Mouse (Mus musculus) embryo, embryonic 10.5 days (tissue): ENCODE results near the gene Agbl1.
"Not testable (repeated sequence)": the region's sequence is repeated elsewhere in the genome, so short reads cannot be mapped to it uniquely, and the experiment has no call there.

Experiments used
- DNase-seq: peaks from one replicate; pipeline ENCODE4 v3.0.0-alpha.2; 2015; ENCODE audit warnings: low spot score

Gene Agbl1

GRCm38 (mm10) chr7:76229311-76229937 is at the start of gene Agbl1:
Agbl1 (plus strand) TSS chr7:76229887.
- DNase-seq, result no peak

GRCm38 (mm10) chr7:76185005-76185658 is 44.6 kb upstream of the Agbl1 start:
- DNase-seq, result peak; percentile 71

- no peak for DNase-seq
Measured at GRCm38 (mm10) chr7:76185681-76186121, 44.0 kb upstream of the Agbl1 start.

- no peak for DNase-seq
Measured at GRCm38 (mm10) chr7:76218546-76218945, 11.1 kb upstream of the Agbl1 start.

- DNase-seq, result no peak
Measured at GRCm38 (mm10) chr7:76219797-76220469, 9.8 kb upstream of the Agbl1 start.

GRCm38 (mm10) chr7:76222691-76223090 is 7.0 kb upstream of the Agbl1 start:
- no peak for DNase-seq

- DNase-seq, result no peak
Measured at GRCm38 (mm10) chr7:76228881-76229280, 806 bp upstream of the Agbl1 start.

- DNase-seq, result no peak
Measured at GRCm38 (mm10) chr7:76234321-76234720, 4.6 kb downstream of the Agbl1 start.

GRCm38 (mm10) chr7:76237497-76237896 is 7.8 kb downstream of the Agbl1 start:
- DNase-seq, result no peak

- not testable (repeated sequence) for DNase-seq
Measured at GRCm38 (mm10) chr7:76244839-76245238, 15.2 kb downstream of the Agbl1 start.

- no peak for DNase-seq
Measured at GRCm38 (mm10) chr7:76275061-76275460, 45.4 kb downstream of the Agbl1 start.

- DNase-seq, result peak; percentile 12
Measured at GRCm38 (mm10) chr7:76282831-76283230, 53.1 kb downstream of the Agbl1 start.

- no peak for DNase-seq
Measured at GRCm38 (mm10) chr7:76287531-76287930, 57.8 kb downstream of the Agbl1 start.

GRCm38 (mm10) chr7:76321866-76322553 is 92.3 kb downstream of the Agbl1 start:
- DNase-seq, result no peak

- no peak for DNase-seq
Measured at GRCm38 (mm10) chr7:76326091-76326490, 96.4 kb downstream of the Agbl1 start.

- DNase-seq, result no peak
Measured at GRCm38 (mm10) chr7:76339308-76339707, 109.6 kb downstream of the Agbl1 start.

GRCm38 (mm10) chr7:76341601-76342000 is 111.9 kb downstream of the Agbl1 start:
- no peak for DNase-seq

GRCm38 (mm10) chr7:76353469-76353868 is 123.8 kb downstream of the Agbl1 start:
- peak; percentile 50 for DNase-seq

- peak; percentile 81 for DNase-seq
Measured at GRCm38 (mm10) chr7:76354510-76354909, 124.8 kb downstream of the Agbl1 start.

- DNase-seq, result no peak
Measured at GRCm38 (mm10) chr7:76371269-76371668, 141.6 kb downstream of the Agbl1 start.

- no peak for DNase-seq
Measured at GRCm38 (mm10) chr7:76379493-76379892, 149.8 kb downstream of the Agbl1 start.

GRCm38 (mm10) chr7:76381986-76382385 is 152.3 kb downstream of the Agbl1 start:
- no peak for DNase-seq

GRCm38 (mm10) chr7:76389240-76389639 is 159.6 kb downstream of the Agbl1 start:
- no peak for DNase-seq
